Mouse (Mus musculus) mouse embryonic stem cell (cell line): ENCODE measurements around the gene Invs.

Experiments
- in situ Hi-C, 2 experiments: fragments of 300-500 bp; cut with MboI; formaldehyde crosslinking; loops; 1 replicate in 1 of 2; 3 replicates in 1 of 2; pipeline ENCODE4 v1.14.3; 2019 to 2020; ENCODE audit warnings: low sequenced_read_pairs in 2 of 2, low pct_unique_long_range_greater_than_20kb in 1 of 2, mixed read lengths in 1 of 2; ENCODE audit not compliant: unreplicated experiment in 1 of 2

Gene Invs

GRCm38 (mm10) chr4:48418831-48419468, 139.4 kb downstream of the Invs start:
- in situ Hi-C loops, result loop anchor here in 1 of 2 experiments (25.0 kb wide), 1 partner anchor 982 kb away; no protein-coding TSS in a partner anchor

- in situ Hi-C loops, result loop anchor here in 1 of 2 experiments (25.0 kb wide), 1 partner anchor 985 kb away; no protein-coding TSS in a partner anchor
Measured at GRCm38 (mm10) chr4:48422633-48423032, 143.1 kb downstream of the Invs start.

- in situ Hi-C loops, result loop anchor here in 1 of 2 experiments (25.0 kb wide), 1 partner anchor 986 kb away; no protein-coding TSS in a partner anchor
Measured at GRCm38 (mm10) chr4:48423738-48424137, 144.2 kb downstream of the Invs start.

- in situ Hi-C loops, result no loop called here
Measured at GRCm38 (mm10) chr4:48427413-48427812, 147.9 kb downstream of the Invs start.

GRCm38 (mm10) chr4:48428054-48428453, 148.5 kb downstream of the Invs start:
- in situ Hi-C loops, result no loop called here

GRCm38 (mm10) chr4:48454106-48454773, 174.7 kb downstream of the Invs start:
- in situ Hi-C loops, result loop anchor here (25.0 kb wide), 1 partner anchor 1183 kb away; the partner anchor contains the start of gene Rnf20 (in 2 of the 2)

- in situ Hi-C loops, result loop anchor here (25.0 kb wide), 1 partner anchor 1179 kb away; the partner anchor contains the start of gene Rnf20 (in 2 of the 2)
Measured at GRCm38 (mm10) chr4:48458436-48458835, 178.9 kb downstream of the Invs start.

- in situ Hi-C loops, result loop anchor here (25.0 kb wide), 1 partner anchor 1176 kb away; the partner anchor contains the start of gene Rnf20 (in 2 of the 2)
Measured at GRCm38 (mm10) chr4:48461060-48461459, 181.5 kb downstream of the Invs start.

- in situ Hi-C loops, result loop anchor here (25.0 kb wide), 1 partner anchor 1166 kb away; the partner anchor contains the start of gene Rnf20 (in 2 of the 2)
Measured at GRCm38 (mm10) chr4:48470977-48471376, 191.4 kb downstream of the Invs start.

GRCm38 (mm10) chr4:48472052-48472791, 192.7 kb downstream of the Invs start:
- in situ Hi-C loops, result loop anchor here (25.0 kb wide), 1 partner anchor 1165 kb away; the partner anchor contains the start of gene Rnf20 (in 2 of the 2)

GRCm38 (mm10) chr4:48472792-48473650, 193.5 kb downstream of the Invs start, which contains the start of gene Tex10:
Gene Tex10, minus strand, starts transcription at chr4:48473459.
- in situ Hi-C loops, result loop anchor here (25.0 kb wide), 1 partner anchor 1164 kb away; the partner anchor contains the start of gene Rnf20 (in 2 of the 2)

GRCm38 (mm10) chr4:48473651-48474011, 194.1 kb downstream of the Invs start:
- in situ Hi-C loops, result loop anchor here (25.0 kb wide), 1 partner anchor 1164 kb away; the partner anchor contains the start of gene Rnf20 (in 2 of the 2)

GRCm38 (mm10) chr4:48481287-48481686, 201.7 kb downstream of the Invs start:
- in situ Hi-C loops, result no loop called here
